Mouse (Mus musculus) megakaryocyte, embryonic 14.5 days (primary cell): ENCODE results near the gene Nsa2. TPM values are rescaled to one million over a fixed set of nuclear protein-coding genes. Genes with fewer than 3 reads are reported as not detected.

Source experiments
- H3K27me3 ChIP-seq: replicated peaks from 2 replicates; pipeline ENCODE3; 2012; ENCODE audit warnings: inconsistent platforms
- H3K36me3 ChIP-seq: replicated peaks from 2 replicates; pipeline ENCODE3; 2012; ENCODE audit warnings: low read length, inconsistent platforms, mixed read lengths
- H3K4me1 ChIP-seq: 2 replicates; pipeline ENCODE4 v1.6.1; 2012; ENCODE audit warnings: inconsistent platforms
- H3K4me3 ChIP-seq: replicated peaks from 2 replicates; pipeline ENCODE3; 2012; ENCODE audit warnings: moderate library complexity, mild to moderate bottlenecking, inconsistent platforms
- H3K9me3 ChIP-seq: 2 replicates; pipeline ENCODE4 v1.6.1; 2012; ENCODE audit warnings: inconsistent platforms
- FLI1 ChIP-seq: IDR thresholded peaks from 2 replicates; pipeline ENCODE4 v1.6.1; 2012; ENCODE audit warnings: low read length, inconsistent platforms, mixed read lengths
- GATA1 ChIP-seq: IDR thresholded peaks from 3 replicates; pipeline ENCODE4 v1.6.1; 2012; ENCODE audit warnings: mixed read lengths, low read length, inconsistent platforms, borderline replicate concordance
- polyA plus RNA-seq: library from polyadenylated mRNA; stranded (reverse); fragments of >175 nt; gene quantifications from 2 replicates; pipeline ENCODE4 v1.2.3, GENCODE M21; 2012; ENCODE audit warnings: low replicate concordance; ENCODE audit not compliant: insufficient read depth

Gene Nsa2
- polyA plus RNA-seq, 1 experiment = 17.8 TPM

DNA sequence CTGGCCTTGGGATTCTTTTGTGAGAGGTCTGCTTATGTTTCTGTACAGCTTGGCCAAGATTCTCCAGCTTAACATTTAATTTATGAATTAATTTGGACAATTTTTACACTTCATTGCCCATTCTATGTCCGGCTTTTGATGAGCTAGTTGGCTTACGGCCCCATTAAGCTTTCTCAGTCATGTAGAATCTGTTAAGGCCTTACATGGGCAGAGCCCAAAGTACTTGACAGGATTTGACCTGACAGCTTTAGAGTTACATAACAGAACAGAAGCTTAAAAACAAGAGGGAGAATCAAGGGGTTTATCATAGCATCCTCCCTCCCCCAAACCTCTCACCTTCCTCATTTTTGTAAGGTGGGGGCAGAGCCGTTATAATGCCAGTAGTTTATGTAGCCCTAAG is 49.6 kb downstream of the Nsa2 start:
- Histone ChIP-seq H3K4me3 (no peak overlapping the region), H3K4me1 (no peaks in the 10 kb centered on the region), H3K9me3 (no peaks in the 10 kb centered on the region), H3K27me3 (no peaks in the 10 kb centered on the region), H3K36me3 (no peaks in the 10 kb centered on the region)
- TF ChIP-seq FLI1 (no peak), GATA1 (no peak)

DNA sequence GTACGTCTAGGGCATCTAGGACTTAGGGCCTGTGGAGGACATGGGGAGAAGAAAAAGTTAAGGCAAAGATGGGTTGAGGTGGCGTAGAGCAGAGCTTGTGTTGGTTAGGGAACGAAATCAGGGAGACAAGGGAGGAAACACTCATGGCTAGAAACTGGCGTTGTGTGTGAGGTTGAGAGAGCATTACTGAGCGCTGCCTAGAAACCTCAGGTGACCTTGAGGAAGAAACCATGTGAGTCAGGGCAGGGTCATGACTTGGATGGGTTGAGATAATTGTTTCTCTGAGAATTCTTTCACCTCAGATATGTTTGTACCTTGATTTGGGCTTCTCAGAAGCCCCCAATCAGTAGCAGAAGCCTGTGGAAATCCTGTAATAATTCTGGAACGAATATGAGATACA is 50.3 kb downstream of the Nsa2 start:
- no peak for TF ChIP-seq GATA1
- H3K4me1 ChIP-seq = no peaks in the 10 kb centered on the region; the same call in 1 of the 2 replicates
- H3K9me3 ChIP-seq = no peaks in the 10 kb centered on the region
- peaks cover 4% of the 10 kb centered on the region for H3K27me3 ChIP-seq
- H3K36me3 ChIP-seq = no peaks in the 10 kb centered on the region
- no peak overlapping the region for H3K4me3 ChIP-seq

DNA sequence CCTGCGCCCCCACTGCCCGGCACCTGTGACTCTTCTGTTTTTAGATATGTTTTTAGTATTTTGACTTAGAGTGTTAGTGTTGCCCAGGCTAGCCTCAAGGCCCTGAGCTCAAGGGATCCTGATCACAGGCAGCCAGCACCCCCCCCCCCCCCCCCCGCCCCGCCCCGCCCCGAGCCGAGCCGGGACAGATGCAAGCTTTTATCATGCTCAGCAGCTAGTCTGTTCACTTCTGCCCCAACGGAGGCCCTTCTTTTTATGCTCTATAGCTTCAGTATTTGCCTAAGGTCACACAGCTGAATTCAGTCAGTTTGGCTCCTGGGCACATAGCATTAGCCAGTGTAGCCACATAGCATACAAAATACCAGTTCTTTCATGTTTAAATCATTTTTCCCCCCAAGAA is 51.4 kb downstream of the Nsa2 start:
- peaks cover 10% of the 10 kb centered on the region for H3K27me3 ChIP-seq
- TF ChIP-seq GATA1 = no peak
- TF ChIP-seq FLI1 = no peak
- no peaks in the 10 kb centered on the region for H3K36me3 ChIP-seq
- no peaks in the 10 kb centered on the region for H3K9me3 ChIP-seq
- H3K4me1 ChIP-seq = peaks cover 4% of the 10 kb centered on the region; the same call in 1 of the 2 replicates
- no peak overlapping the region for H3K4me3 ChIP-seq

DNA sequence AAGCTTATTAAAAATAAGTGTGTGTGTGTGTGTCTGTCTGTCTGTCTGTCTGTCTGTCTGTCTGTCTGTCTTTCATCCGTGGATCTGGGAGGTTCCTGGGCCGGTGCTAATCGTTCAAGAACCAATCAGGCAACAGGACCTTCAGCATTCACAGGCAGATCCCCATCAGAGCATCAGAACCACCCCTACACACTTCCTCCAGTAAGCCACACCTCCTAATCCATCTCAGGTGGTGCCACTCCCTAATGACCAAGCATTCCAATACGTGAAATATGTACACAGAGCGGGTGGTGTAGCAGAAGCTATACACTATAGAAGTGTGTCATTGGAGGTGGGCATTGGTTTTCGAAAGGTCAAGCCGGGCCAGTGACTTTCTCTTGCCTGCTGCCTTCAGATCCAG is 55.3 kb downstream of the Nsa2 start:
- Histone ChIP-seq H3K27me3 (peaks cover 13% of the 10 kb centered on the region), H3K4me3 (no peak overlapping the region), H3K9me3 (peaks cover 4% of the 10 kb centered on the region; the same call in 1 of the 2 replicates), H3K36me3 (no peaks in the 10 kb centered on the region), H3K4me1 (peaks cover 4% of the 10 kb centered on the region; the same call in 1 of the 2 replicates)
- no peak for TF ChIP-seq FLI1
- no peak for TF ChIP-seq GATA1

DNA sequence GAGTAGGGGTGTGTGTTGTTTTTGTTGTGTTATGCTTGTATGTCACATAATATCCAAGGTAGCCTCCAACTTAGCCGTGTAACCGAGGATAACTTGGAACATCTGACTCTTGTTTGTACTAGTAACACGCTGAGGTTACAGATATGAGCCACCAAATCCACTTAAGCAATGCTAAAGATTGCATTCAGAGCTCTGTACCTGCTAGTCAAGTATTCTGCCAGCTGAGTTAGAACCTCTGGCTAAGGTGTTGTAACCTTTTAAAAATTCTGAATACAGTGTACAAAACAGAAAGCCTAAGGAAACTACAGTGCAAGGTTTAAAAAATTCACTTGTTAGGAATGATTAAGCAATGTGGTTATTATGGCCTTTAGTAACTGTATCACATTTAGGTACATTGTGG is 57.1 kb downstream of the Nsa2 start:
- Histone ChIP-seq H3K27me3 (peaks cover 16% of the 10 kb centered on the region), H3K9me3 (peaks cover 4% of the 10 kb centered on the region; the same call in 1 of the 2 replicates), H3K4me1 (peaks cover 4% of the 10 kb centered on the region; the same call in 1 of the 2 replicates), H3K36me3 (no peaks in the 10 kb centered on the region), H3K4me3 (no peak overlapping the region)
- TF ChIP-seq GATA1 (no peak), FLI1 (no peak)

DNA sequence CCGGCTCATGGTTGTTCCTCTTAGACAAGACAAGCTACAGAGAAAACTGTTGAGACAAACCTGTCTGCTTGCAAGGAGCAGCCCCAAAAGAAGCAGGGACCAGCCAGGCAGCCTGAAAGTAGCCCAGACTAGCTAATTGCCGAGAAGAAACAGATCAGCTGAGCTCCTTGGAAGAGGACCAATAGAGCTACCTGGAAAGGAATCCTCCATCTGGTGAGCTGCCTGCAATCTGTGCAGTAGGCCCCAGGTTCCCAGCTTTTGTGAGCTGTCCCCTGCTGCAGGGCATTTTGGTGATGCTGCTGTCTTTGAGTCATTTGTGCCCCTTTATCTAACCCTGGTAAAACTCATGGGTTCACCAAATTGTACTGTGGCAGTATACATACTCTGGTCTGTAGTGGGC is 57.5 kb downstream of the Nsa2 start:
- TF ChIP-seq GATA1 (no peak), FLI1 (no peak)
- Histone ChIP-seq H3K4me3 (no peak overlapping the region), H3K36me3 (no peaks in the 10 kb centered on the region), H3K27me3 (peaks cover 19% of the 10 kb centered on the region), H3K9me3 (peaks cover 4% of the 10 kb centered on the region; the same call in 1 of the 2 replicates), H3K4me1 (peaks cover 4% of the 10 kb centered on the region; the same call in 1 of the 2 replicates)

Other genes starting within 250 kb of the Nsa2 start
- not detected in 2 replicates for gene Gcnt4, start 213.2 kb downstream of the Nsa2 start, polyA plus RNA-seq
- gene 1700029F12Rik, start 103.6 kb downstream of the Nsa2 start, polyA plus RNA-seq = not detected in 2 replicates
- gene Fam169a, start 70.7 kb downstream of the Nsa2 start, polyA plus RNA-seq = 0.25 TPM in 1 of 2 replicates, not detected in the other
- 0.32 TPM in 1 of 2 replicates, not detected in the other for gene Gm6169, start 38.7 kb downstream of the Nsa2 start, polyA plus RNA-seq
- gene Gfm2, start within 50 bp of the Nsa2 start, polyA plus RNA-seq = 2.1 and 10.8 TPM in 2 replicates
- gene Hexb, start 60.4 kb upstream of the Nsa2 start, polyA plus RNA-seq = 9.3 and 23.5 TPM in 2 replicates
- gene Enc1, start 103.2 kb upstream of the Nsa2 start, polyA plus RNA-seq = 1.0 and 1.2 TPM in 2 replicates